Mouse (Mus musculus) lung, postnatal 0 days (tissue): ENCODE data around the gene Cdc26.

Source experiments
- CTCF ChIP-seq: IDR thresholded peaks from 2 replicates; pipeline ENCODE4 v1.5.1; 2016; ENCODE audit warnings: antibody characterized with exemption, mild to moderate bottlenecking
- EP300 ChIP-seq: IDR thresholded peaks from 2 replicates; pipeline ENCODE4 v1.6.1; 2016; ENCODE audit warnings: antibody characterized with exemption, mild to moderate bottlenecking, control low read depth

DNA sequence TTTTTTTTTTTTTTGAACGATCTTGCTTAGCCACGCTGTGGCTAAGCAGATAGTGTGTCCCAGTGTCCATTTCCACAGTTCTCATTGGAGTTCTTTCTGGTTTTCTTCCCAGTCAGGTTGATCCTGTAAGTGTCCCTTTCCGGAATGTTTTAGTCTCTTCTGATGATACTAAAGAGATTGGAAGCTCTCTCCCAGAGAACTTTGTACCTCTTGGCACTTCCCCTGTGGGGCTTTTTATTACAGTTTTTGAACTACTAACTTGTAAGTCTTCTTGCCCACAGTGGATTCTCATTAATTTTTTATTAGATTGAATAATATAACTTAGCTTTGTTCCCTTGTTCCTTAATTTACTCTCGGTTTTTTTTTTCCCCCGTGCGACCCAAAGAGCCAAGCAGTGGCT is 46.9 kb downstream of the Cdc26 start:
- TF ChIP-seq EP300 = no peak
- no peak for TF ChIP-seq CTCF
